Mouse (Mus musculus): ENCODE data around the gene Serping1. TPM values are rescaled to one million over a fixed set of nuclear protein-coding genes. Genes with fewer than 3 reads are reported as not detected.

Serping1 gene
- polyA plus RNA-seq, 1 experiment: 232 TPM

- 24% methylated on average over 9 of the region's 9 CpGs for WGBS
- TF ChIP-seq CTCF (conservative IDR thresholded peaks at IDR 0.05; ENCODE audit: insufficient read depth, insufficient read length, low read depth, low read length) (no peak), POLR2A (IDR thresholded peaks at IDR 0.05; ENCODE audit: low read depth, low read length) (no peak)
- Histone ChIP-seq H3K27ac (ENCODE audit: insufficient read depth, low read depth, low read length) (peak overlapping the region; percentile 93), H3K27me3 (replicated peaks; ENCODE audit: control insufficient read depth, insufficient read depth, low read length) (no peaks in the 10 kb centered on the region), H3K36me3 (ENCODE audit: control insufficient read depth, insufficient read depth, low read length) (no peaks in the 10 kb centered on the region; the same call in 1 of the 2 replicates), H3K4me3 (ENCODE audit: insufficient read depth, low read depth, low read length) (peak overlapping the region; percentile 76; the same call in 1 of the 2 replicates), H3K4me1 (ENCODE audit: control insufficient read depth, insufficient read depth, low read length) (peaks cover 4% of the 10 kb centered on the region; the same call in 1 of the 2 replicates)
- DNase-seq: no peak
These were observed 58.6 kb downstream of the Serping1 start for GRCm38 (mm10) chr2:84716423-84717355.

- Histone ChIP-seq H3K4me3 (ENCODE audit: insufficient read depth, low read depth, low read length) (peak overlapping the region; percentile 76), H3K27me3 (replicated peaks; ENCODE audit: control insufficient read depth, insufficient read depth, low read length) (no peaks in the 10 kb centered on the region), H3K27ac (ENCODE audit: insufficient read depth, low read depth, low read length) (peak overlapping the region; percentile 93), H3K36me3 (ENCODE audit: control insufficient read depth, insufficient read depth, low read length) (peaks cover 1% of the 10 kb centered on the region; the same call in 1 of the 2 replicates), H3K4me1 (ENCODE audit: control insufficient read depth, insufficient read depth, low read length) (peaks cover 4% of the 10 kb centered on the region; the same call in 1 of the 2 replicates)
- TF ChIP-seq CTCF (conservative IDR thresholded peaks at IDR 0.05; ENCODE audit: insufficient read depth, insufficient read length, low read depth, low read length) (no peak), POLR2A (IDR thresholded peaks at IDR 0.05; ENCODE audit: low read depth, low read length) (no peak)
- WGBS: under 1% methylated on average over 33 of the region's 33 CpGs
- peak; percentile 97 for DNase-seq
These were observed 59.5 kb downstream of the Serping1 start for GRCm38 (mm10) chr2:84715562-84716361.

Other genes with a start within 250 kb of the Serping1 start
- 53.2 and 58.7 TPM in 2 replicates for gene Ctnnd1, start 124.7 kb downstream of the Serping1 start, polyA plus RNA-seq (2012; rRNA removed)
- 0.02 TPM in 1 of 2 replicates, not detected in the other for gene Btbd18, start 116.4 kb downstream of the Serping1 start, polyA plus RNA-seq (2012; rRNA removed)
- gene Selenoh, start 104.7 kb downstream of the Serping1 start, polyA plus RNA-seq (2012; rRNA removed): 29.6 and 32.2 TPM in 2 replicates
- not detected in 2 replicates for gene Gm28635, start 97.4 kb downstream of the Serping1 start, polyA plus RNA-seq (2012; rRNA removed)
- 7.8 and 9.3 TPM in 2 replicates for gene Med19, start 97.0 kb downstream of the Serping1 start, polyA plus RNA-seq (2012; rRNA removed)
- 188 and 193 TPM in 2 replicates for gene Tmx2, start 96.3 kb downstream of the Serping1 start, polyA plus RNA-seq (2012; rRNA removed)
- gene Zdhhc5, start 60.3 kb downstream of the Serping1 start, polyA plus RNA-seq (2012; rRNA removed): 59.6 and 65.8 TPM in 2 replicates
- 9.3 and 11.1 TPM in 2 replicates for gene Clp1, start 48.1 kb downstream of the Serping1 start, polyA plus RNA-seq (2012; rRNA removed)
- 0.46 and 0.48 TPM in 2 replicates for gene Ypel4, start 41.4 kb downstream of the Serping1 start, polyA plus RNA-seq (2012; rRNA removed)
- gene Gm19426, start 31.8 kb downstream of the Serping1 start, polyA plus RNA-seq (2012; rRNA removed): 2.0 TPM in 2 replicates
- gene Ube2l6, start 23.4 kb upstream of the Serping1 start, polyA plus RNA-seq (2012; rRNA removed): 18.1 and 24.1 TPM in 2 replicates
- 2.6 TPM in 1 of 2 replicates, not detected in the other for gene Smtnl1, start 47.2 kb upstream of the Serping1 start, polyA plus RNA-seq (2012; rRNA removed)
- gene Timm10, start 51.6 kb upstream of the Serping1 start, polyA plus RNA-seq (2012; rRNA removed): 62.2 and 90.3 TPM in 2 replicates
- gene Slc43a1, start 63.4 kb upstream of the Serping1 start, polyA plus RNA-seq (2012; rRNA removed): 3.6 and 4.3 TPM in 2 replicates
- 1.4 and 1.5 TPM in 2 replicates for gene Rtn4rl2, start 111.3 kb upstream of the Serping1 start, polyA plus RNA-seq (2012; rRNA removed)
- gene Slc43a3, start 161.1 kb upstream of the Serping1 start, polyA plus RNA-seq (2012; rRNA removed): 60.8 and 62.2 TPM in 2 replicates
- gene Prg2, start 205.0 kb upstream of the Serping1 start, polyA plus RNA-seq (2012; rRNA removed): 0.16 TPM in 1 of 2 replicates, not detected in the other
- gene Prg3, start 212.8 kb upstream of the Serping1 start, polyA plus RNA-seq (2012; rRNA removed): 0.28 TPM in 1 of 2 replicates, not detected in the other